Mouse (Mus musculus): Measurements from ENCODE around the gene Dlg2. TPM values are rescaled to one million over a fixed set of nuclear protein-coding genes. Genes with fewer than 3 reads are reported as not detected.

Gene Dlg2
- polyA plus RNA-seq, 1 experiment from 2014 or later: 2.3 TPM

DNA sequence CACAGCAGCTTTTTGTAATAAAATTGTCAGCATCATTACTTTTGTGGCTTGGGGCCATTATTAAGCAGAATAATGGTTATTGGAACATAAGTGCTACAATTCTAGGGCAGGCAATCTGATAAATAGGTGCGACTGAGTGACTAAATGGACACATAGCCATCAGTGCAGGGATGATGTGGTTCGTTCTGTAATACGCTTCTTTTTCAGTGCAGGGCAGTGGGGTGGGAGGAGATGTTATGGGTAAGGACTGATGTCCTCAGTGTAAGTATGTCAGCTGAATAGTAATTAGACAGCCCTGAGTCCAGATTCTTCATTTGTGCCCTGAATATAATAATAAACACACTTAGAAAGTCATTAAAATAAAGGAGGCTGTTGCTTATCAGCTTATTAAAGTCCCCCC is 984.9 kb downstream of the Dlg2 start:
- Histone ChIP-seq H3K27me3 (no peaks in the 10 kb centered on the region), H3K4me1 (replicated peaks) (peaks cover 12% of the 10 kb centered on the region; the same call in 1 of the 2 replicates), H3K9ac (replicated peaks) (no peak overlapping the region), H3K36me3 (no peaks in the 10 kb centered on the region), H3K27ac (no peak overlapping the region), H3K4me2 (no peak overlapping the region), H3K4me3 (replicated peaks) (no peak overlapping the region), H3K9me3 (no peaks in the 10 kb centered on the region)
- WGBS: 65% methylated on average over 3 of the region's 3 CpGs
- ATAC-seq (ENCODE audit: insufficient number of reproducible peaks, insufficient read depth, low FRiP score, low TSS enrichment, low read depth): no peak

DNA sequence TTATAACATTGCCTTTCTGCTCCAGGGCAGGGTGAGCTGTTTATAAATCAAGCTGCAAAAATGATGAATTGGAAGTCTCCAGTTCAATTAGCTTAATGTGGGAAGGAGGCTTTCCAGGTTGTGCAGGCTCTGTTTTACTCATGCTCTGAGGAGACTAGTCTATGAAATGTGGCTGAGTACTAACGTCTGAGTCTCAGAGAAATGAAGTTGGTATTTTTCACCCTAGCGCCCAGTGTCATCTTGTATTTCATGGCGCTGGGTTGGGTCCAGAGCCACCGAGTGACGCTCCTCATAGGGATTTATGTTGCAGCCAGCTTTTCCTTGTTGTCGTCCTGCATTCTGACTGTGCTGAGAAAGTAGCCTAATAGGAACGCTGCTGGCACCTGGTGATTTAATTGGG is 986.8 kb downstream of the Dlg2 start:
- Histone ChIP-seq H3K4me1 (replicated peaks) (peaks cover 12% of the 10 kb centered on the region; the same call in 1 of the 2 replicates), H3K27me3 (no peaks in the 10 kb centered on the region), H3K4me2 (0 out of 2 replicates have a peak overlapping the region, but pooled peaks have one; percentile 17), H3K4me3 (replicated peaks) (no peak overlapping the region), H3K27ac (no peak overlapping the region), H3K36me3 (no peaks in the 10 kb centered on the region), H3K9ac (replicated peaks) (no peak overlapping the region), H3K9me3 (no peaks in the 10 kb centered on the region)
- ATAC-seq (ENCODE audit: insufficient number of reproducible peaks, insufficient read depth, low FRiP score, low TSS enrichment, low read depth): no peak
- 15% methylated on average over 7 of the region's 7 CpGs for WGBS

DNA sequence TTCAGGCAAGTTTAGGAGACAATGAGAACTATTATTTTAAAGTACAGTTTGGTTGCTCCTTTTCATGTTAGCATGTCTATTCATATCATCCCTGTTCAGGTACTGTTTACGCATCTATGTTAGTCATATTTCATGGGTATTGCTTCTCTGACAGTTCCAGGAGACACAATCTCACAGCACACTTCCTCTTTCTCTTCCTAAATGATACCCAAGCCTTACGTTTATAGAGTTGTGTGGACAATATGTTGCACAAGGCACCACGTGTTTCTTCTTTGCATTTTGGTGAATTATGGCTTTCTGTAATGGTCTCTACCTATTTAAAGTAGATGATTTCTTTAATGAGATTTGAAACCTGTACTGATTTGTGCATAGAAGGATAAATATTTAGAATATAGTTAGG is 990.6 kb downstream of the Dlg2 start:
- H3K4me3 ChIP-seq (replicated peaks): no peak overlapping the region
- ATAC-seq (ENCODE audit: insufficient number of reproducible peaks, insufficient read depth, low FRiP score, low TSS enrichment, low read depth): no peak
- H3K27ac ChIP-seq: no peak overlapping the region
- no peaks in the 10 kb centered on the region for H3K9me3 ChIP-seq
- no peak overlapping the region for H3K9ac ChIP-seq (replicated peaks)
- WGBS: 81% methylated on average over 3 of the region's 3 CpGs
- H3K4me2 ChIP-seq: no peak overlapping the region
- H3K27me3 ChIP-seq: no peaks in the 10 kb centered on the region
- peaks cover 12% of the 10 kb centered on the region; the same call in 1 of the 2 replicates for H3K4me1 ChIP-seq (replicated peaks)
- no peaks in the 10 kb centered on the region for H3K36me3 ChIP-seq

DNA sequence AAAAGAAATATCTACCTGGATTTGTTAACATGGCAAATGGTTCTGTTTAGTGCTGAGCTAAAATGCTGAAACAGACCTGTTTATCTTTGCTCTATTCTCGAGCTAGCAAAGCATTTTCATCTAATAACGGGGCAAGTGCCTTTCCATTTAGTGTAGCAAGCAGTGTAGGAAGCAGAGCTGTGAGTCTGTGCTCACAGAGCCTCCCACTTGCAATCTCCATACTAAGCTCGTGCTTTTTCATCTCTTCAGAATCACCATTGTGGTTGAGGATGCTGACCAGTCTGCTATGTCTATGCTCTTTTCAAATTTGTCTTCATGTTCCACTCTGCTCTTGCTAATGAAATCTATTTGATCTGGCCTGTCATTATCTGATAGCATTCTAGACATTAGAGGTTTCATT is 1002.7 kb downstream of the Dlg2 start:
- Histone ChIP-seq H3K9me3 (no peaks in the 10 kb centered on the region), H3K36me3 (no peaks in the 10 kb centered on the region), H3K4me2 (no peak overlapping the region), H3K4me1 (replicated peaks) (no peaks in the 10 kb centered on the region), H3K27me3 (no peaks in the 10 kb centered on the region), H3K27ac (no peak overlapping the region), H3K9ac (replicated peaks) (no peak overlapping the region), H3K4me3 (replicated peaks) (no peak overlapping the region)
- ATAC-seq (ENCODE audit: insufficient number of reproducible peaks, insufficient read depth, low FRiP score, low TSS enrichment, low read depth): no peak
- 63% methylated on average over 3 of the region's 3 CpGs for WGBS

DNA sequence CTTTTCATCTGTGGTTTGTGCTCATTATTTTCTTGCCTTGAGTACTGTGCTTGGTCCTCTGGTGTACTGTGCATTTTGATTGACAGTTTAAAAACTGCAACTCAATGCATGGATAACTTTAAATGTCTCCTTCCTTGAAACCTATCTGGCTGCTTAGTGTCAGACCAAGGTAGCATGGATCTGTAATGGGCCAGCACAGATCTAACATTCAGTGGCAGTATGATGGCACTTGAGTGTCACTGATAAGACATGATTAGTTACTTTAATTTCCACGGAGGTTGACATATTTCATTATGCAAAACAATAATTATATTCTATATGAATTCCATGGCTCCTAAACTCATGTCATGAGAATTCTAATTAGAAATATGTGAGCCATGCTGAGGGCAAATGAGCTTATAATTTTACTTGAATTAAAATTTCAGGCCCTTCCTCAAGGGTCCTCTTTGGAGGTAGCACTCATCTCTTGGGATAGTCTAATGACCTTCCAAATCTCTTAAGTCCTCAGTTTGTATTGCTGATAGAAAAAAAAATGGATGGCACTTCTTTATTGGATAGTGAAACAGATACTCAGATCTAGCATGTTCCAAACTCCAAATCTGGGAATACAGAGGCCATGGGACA is 1005.2 kb downstream of the Dlg2 start:
- Histone ChIP-seq H3K27me3 (no peaks in the 10 kb centered on the region), H3K4me1 (replicated peaks) (no peaks in the 10 kb centered on the region), H3K9me3 (no peaks in the 10 kb centered on the region), H3K4me3 (replicated peaks) (no peak overlapping the region), H3K27ac (no peak overlapping the region), H3K4me2 (no peak overlapping the region), H3K9ac (replicated peaks) (no peak overlapping the region), H3K36me3 (no peaks in the 10 kb centered on the region)
- 86% methylated on average over 1 of the region's 1 CpGs for WGBS
- no peak for ATAC-seq (ENCODE audit: insufficient number of reproducible peaks, insufficient read depth, low FRiP score, low TSS enrichment, low read depth)

DNA sequence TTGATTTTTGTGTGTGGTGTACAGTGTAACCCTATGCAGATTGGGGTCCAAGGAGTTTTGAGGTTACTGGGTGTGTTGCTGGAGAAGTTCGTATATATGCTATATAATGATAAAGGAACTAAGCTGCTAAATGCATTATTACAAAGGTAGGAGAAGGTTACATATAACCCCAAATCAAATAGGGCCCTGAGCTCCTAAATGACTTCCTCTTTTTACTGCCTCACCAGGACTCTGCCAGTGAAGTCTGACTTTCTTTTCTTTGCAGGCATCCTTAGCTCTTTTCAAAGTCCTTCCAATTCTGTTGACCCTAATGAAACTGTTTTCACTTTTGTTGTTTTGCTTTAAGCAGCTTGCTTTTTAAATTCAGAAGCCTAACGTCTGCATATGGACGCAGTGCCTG is 1016.8 kb downstream of the Dlg2 start:
- H3K9me3 ChIP-seq: no peaks in the 10 kb centered on the region
- WGBS: 78% methylated on average over 3 of the region's 3 CpGs
- H3K36me3 ChIP-seq: no peaks in the 10 kb centered on the region
- no peaks in the 10 kb centered on the region for H3K27me3 ChIP-seq
- H3K9ac ChIP-seq (replicated peaks): no peak overlapping the region
- H3K27ac ChIP-seq: no peak overlapping the region
- ATAC-seq (ENCODE audit: insufficient number of reproducible peaks, insufficient read depth, low FRiP score, low TSS enrichment, low read depth): no peak
- no peaks in the 10 kb centered on the region for H3K4me1 ChIP-seq (replicated peaks)
- H3K4me3 ChIP-seq (replicated peaks): no peak overlapping the region
- H3K4me2 ChIP-seq: no peak overlapping the region

DNA sequence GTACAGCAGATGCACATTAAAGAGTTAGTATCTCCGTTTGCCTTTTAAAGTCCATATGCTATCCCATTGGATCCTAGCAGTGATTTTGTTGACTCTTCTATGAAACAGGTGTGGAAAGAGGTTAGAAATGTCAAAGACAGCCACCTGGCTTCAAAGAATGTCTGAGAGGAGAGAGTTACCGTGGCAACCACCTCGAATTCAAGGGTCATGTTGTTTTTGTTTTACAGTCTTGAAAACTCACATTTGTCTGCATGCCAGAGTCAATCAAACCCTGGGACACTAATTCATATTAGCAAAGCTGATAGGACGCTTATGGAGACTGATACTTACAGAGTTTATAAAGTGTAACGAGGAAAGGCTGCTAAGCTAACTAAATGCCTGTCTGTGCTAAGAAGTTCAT is 1019.1 kb downstream of the Dlg2 start:
- H3K27ac ChIP-seq: no peak overlapping the region
- H3K9ac ChIP-seq (replicated peaks): no peak overlapping the region
- no peaks in the 10 kb centered on the region for H3K36me3 ChIP-seq
- no peaks in the 10 kb centered on the region for H3K4me1 ChIP-seq (replicated peaks)
- H3K9me3 ChIP-seq: no peaks in the 10 kb centered on the region
- H3K27me3 ChIP-seq: no peaks in the 10 kb centered on the region
- no peak for ATAC-seq (ENCODE audit: insufficient number of reproducible peaks, insufficient read depth, low FRiP score, low TSS enrichment, low read depth)
- 73% methylated on average over 5 of the region's 5 CpGs for WGBS
- no peak overlapping the region for H3K4me3 ChIP-seq (replicated peaks)
- H3K4me2 ChIP-seq: no peak overlapping the region

DNA sequence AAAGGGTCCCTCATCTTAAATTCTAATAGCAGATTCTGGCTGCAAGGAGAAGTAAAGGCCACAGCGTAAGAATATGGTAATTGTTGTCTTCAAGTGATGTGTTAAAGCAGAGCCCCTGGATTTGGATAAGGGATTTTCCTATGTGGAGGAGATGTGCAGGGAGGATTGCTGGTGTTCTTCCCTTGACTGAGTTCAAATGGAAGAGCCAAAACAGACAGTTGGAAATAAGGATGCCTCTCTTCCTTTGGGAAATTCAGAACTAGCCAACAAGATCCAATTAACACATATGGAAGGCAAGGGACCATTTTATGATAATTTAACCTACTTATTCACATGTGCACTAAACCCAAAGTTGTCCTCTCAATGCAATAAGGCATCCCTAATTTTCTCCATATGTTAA is 1034.6 kb downstream of the Dlg2 start:
- Histone ChIP-seq H3K4me2 (no peak overlapping the region), H3K27me3 (no peaks in the 10 kb centered on the region), H3K4me3 (replicated peaks) (no peak overlapping the region), H3K9ac (replicated peaks) (no peak overlapping the region), H3K27ac (no peak overlapping the region), H3K4me1 (replicated peaks) (no peaks in the 10 kb centered on the region), H3K9me3 (no peaks in the 10 kb centered on the region), H3K36me3 (no peaks in the 10 kb centered on the region)
- WGBS: 71% methylated on average over 1 of the region's 1 CpGs
- no peak for ATAC-seq (ENCODE audit: insufficient number of reproducible peaks, insufficient read depth, low FRiP score, low TSS enrichment, low read depth)

DNA sequence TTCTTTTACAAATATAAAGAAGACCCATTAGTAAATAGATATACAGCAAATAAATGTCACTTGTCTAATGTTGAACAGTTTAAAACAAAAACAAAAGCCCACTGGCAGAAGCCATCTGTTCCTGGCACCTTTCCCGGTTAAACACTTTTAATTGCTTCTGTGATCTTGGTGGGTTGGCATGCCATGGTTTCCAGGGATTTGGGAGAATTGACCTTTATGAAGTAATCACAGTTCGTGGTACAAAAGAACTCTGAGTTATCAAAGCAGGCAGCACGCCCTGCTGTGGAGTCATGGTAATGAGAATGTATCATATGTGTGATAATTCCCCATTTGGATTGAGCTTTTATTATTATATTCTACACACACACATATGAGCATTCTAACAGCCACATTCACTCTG is 1038.0 kb downstream of the Dlg2 start:
- Histone ChIP-seq H3K4me2 (no peak overlapping the region), H3K36me3 (no peaks in the 10 kb centered on the region), H3K4me3 (replicated peaks) (no peak overlapping the region), H3K4me1 (replicated peaks) (no peaks in the 10 kb centered on the region), H3K27me3 (no peaks in the 10 kb centered on the region), H3K9ac (replicated peaks) (no peak overlapping the region), H3K27ac (no peak overlapping the region), H3K9me3 (no peaks in the 10 kb centered on the region)
- ATAC-seq (ENCODE audit: insufficient number of reproducible peaks, insufficient read depth, low FRiP score, low TSS enrichment, low read depth): no peak
- 71% methylated on average over 3 of the region's 3 CpGs for WGBS

DNA sequence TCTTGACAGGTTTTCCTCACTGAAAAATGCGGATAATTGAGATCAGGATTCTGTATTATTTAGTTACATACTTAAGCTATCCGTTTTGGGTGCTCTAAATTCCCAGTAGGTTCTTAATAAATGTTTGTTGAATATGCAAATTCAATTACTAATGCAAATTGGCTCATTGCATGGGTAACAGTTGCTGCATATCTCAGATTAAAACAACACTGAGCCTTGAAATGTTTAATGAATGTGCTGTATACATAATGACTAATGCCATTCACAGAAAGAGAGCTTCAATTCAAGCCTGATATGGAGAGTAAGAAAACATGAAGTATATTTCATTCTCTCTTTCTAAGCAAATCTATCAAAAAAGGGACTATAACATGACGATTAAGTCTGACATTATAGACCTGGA is 1039.8 kb downstream of the Dlg2 start:
- no peak overlapping the region for H3K27ac ChIP-seq
- H3K4me2 ChIP-seq: no peak overlapping the region
- ATAC-seq (ENCODE audit: insufficient number of reproducible peaks, insufficient read depth, low FRiP score, low TSS enrichment, low read depth): no peak
- no peaks in the 10 kb centered on the region for H3K4me1 ChIP-seq (replicated peaks)
- H3K36me3 ChIP-seq: no peaks in the 10 kb centered on the region
- H3K9ac ChIP-seq (replicated peaks): no peak overlapping the region
- 77% methylated on average over 3 of the region's 3 CpGs for WGBS
- no peaks in the 10 kb centered on the region for H3K27me3 ChIP-seq
- no peaks in the 10 kb centered on the region for H3K9me3 ChIP-seq
- H3K4me3 ChIP-seq (replicated peaks): no peak overlapping the region

DNA sequence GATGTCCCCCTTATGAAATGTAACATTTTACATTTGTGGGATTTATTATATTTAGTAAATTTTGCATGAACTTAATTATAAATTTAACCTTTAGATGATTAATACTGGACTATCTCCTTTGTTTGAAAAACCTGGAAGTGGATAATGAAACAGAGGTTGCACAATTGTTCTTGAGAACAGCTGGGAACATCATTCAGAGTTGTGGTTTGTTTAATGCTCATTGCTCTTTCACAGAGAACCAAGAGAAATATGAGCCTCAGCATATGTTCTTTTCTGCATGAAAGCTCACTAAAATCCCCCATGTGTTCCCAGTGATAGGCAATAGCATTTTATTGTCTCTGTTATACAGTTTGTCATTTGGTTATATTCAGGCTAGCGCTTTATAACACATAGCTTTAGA is 1049.4 kb downstream of the Dlg2 start:
- H3K9me3 ChIP-seq: no peaks in the 10 kb centered on the region
- H3K36me3 ChIP-seq: no peaks in the 10 kb centered on the region
- no peak for ATAC-seq (ENCODE audit: insufficient number of reproducible peaks, insufficient read depth, low FRiP score, low TSS enrichment, low read depth)
- no peaks in the 10 kb centered on the region for H3K27me3 ChIP-seq
- no peak overlapping the region for H3K4me2 ChIP-seq
- no peak overlapping the region for H3K4me3 ChIP-seq (replicated peaks)
- no peak overlapping the region for H3K27ac ChIP-seq
- 80% methylated on average over 1 of the region's 1 CpGs for WGBS
- H3K4me1 ChIP-seq (replicated peaks): no peaks in the 10 kb centered on the region
- H3K9ac ChIP-seq (replicated peaks): no peak overlapping the region

DNA sequence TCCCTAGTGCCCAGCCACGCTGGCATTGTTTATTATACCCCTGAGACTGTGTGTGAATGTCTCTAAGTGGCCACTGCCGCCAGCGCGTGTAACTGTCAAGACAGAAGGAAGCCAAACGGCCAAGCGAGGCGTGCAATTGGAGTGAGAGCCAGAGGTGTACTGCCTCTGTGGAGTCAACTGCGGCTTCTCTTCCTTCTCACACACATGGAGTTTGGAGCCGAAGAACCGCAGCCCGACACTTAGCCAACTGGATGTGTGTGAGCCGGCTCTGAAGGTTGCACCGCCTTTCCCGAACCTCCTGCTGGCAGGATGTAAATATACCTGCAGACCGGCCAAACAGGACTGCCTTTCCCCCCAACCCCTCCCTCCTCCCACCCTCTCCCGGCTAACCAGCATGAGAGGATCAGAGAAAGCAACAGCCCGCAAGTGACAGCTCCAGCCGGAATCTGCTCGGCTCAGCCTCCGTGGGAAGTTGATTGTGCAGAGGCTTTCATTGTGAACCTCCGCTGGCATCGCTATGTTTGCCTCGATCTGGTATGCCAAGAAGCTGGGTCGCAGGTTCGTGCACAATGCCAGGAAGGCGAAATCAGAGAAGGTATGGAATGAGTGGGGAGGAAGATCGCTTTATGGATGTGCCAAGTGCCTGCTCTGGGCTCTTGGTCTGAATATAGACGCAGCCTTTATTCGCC is 1066.3 kb downstream of the Dlg2 start:
- peaks cover 9% of the 10 kb centered on the region; the same call in 1 of the 2 replicates for H3K4me1 ChIP-seq (replicated peaks)
- peak overlapping the region; percentile 57 for H3K9ac ChIP-seq (replicated peaks)
- H3K27ac ChIP-seq: no peak overlapping the region
- peaks cover 20% of the 10 kb centered on the region for H3K27me3 ChIP-seq
- 4% methylated on average over 29 of the region's 29 CpGs for WGBS
- H3K4me3 ChIP-seq (replicated peaks): peak overlapping the region; percentile 38
- H3K4me2 ChIP-seq: peak overlapping the region; percentile 76
- peak; percentile 47; the same call in 1 of the 2 replicates for ATAC-seq (ENCODE audit: insufficient number of reproducible peaks, insufficient read depth, low FRiP score, low TSS enrichment, low read depth)
- no peaks in the 10 kb centered on the region for H3K9me3 ChIP-seq
- no peaks in the 10 kb centered on the region for H3K36me3 ChIP-seq
